Mouse (Mus musculus) G1E-ER4 (cell line): ENCODE data around the gene Bcl2a1b. TPM values are rescaled to one million over a fixed set of nuclear protein-coding genes. Genes with fewer than 3 reads are reported as not detected.
"Not testable (repeated sequence)": the region's sequence is repeated elsewhere in the genome, so short reads cannot be mapped to it uniquely, and the experiment has no call there.

Experiments used
- GATA1 ChIP-seq: IDR thresholded peaks from one replicate; pipeline ENCODE4 v1.8.0; 2012; ENCODE audit warnings: low read length, inconsistent platforms
- polyA plus RNA-seq: library from polyadenylated mRNA; stranded (reverse); fragments of >175 nt; gene quantifications from 2 replicates; pipeline ENCODE4 v1.2.3, GENCODE M21; 2012

The Bcl2a1b gene
- not detected in 2 replicates for polyA plus RNA-seq

DNA sequence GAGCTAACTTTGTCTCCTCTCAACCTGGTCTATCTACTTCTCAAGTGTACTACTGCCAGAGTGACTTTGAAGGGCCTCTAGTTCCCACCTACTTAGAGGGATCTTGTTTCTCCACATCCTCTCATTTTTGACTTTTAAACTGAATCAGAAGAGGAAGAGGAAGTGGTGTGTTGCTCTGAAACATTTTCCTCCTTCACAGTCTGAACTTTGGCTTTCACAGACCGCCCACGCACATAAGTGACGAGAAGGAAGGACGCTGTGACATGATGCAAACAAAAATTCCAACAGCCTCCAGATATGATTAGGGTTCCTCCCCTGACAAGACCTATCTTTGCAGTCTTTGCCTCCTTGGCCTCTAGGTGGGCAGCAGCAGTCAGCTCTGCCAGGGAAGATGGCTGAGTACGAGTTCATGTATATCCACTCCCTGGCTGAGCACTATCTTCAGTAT lies at the start of gene Bcl2a1b, which contains the start of gene Gm29094:
Gene Bcl2a1b (plus strand): TSS at position 241 of the 448 bp plus-strand sequence.
Gene Gm29094 (plus strand): TSS at position 411 of the 448 bp plus-strand sequence.
- not testable (repeated sequence) for TF ChIP-seq GATA1

GRCm38 (mm10) chr9:89210353-89211064 lies 11.5 kb downstream of the Bcl2a1b start, which contains the start of gene Mthfs:
Gene Mthfs (plus strand): TSS chr9:89210676.
- not testable (repeated sequence) for TF ChIP-seq GATA1

DNA sequence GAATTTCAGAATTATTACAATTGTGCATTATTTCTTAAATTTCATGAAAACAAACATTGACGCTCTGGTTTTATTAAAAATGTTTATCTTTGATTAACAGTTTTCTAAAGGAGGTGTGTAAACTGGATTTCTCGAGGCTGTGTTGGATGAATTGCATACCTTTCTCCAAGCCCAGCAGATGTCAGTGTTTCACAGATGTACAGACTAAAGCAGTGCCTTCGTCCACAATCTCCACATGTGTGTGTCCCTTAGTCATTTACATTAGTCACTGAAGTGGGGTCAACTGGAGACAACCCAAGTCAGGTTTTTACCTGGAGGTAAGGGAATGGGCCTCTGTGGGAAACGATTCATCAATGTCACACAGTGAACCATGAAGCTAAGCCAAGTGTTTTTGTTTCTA lies 27.1 kb downstream of the Bcl2a1b start:
- TF ChIP-seq GATA1: no peak

GRCm38 (mm10) chr9:89228122-89228521 lies 29.1 kb downstream of the Bcl2a1b start:
- TF ChIP-seq GATA1: no peak

DNA sequence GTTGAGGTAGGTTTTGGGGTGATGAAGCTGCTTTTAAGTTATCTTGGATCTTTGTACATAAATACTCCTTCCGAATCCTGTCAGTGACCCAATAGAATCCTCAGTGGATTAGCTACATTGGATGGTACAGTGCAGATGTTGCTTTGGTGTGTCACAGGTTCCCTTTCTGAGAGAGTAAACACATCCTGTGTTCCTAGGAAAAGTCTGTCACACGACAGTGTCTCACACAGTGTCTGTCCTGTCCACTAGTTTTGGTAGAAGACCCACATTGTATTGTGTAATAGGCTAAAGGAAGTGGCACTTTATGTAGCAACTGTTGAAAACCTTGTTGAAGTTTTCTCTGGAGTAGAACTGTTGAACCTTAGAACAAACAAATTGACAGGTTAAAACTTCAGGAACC lies 54.4 kb downstream of the Bcl2a1b start:
- TF ChIP-seq GATA1: no peak

DNA sequence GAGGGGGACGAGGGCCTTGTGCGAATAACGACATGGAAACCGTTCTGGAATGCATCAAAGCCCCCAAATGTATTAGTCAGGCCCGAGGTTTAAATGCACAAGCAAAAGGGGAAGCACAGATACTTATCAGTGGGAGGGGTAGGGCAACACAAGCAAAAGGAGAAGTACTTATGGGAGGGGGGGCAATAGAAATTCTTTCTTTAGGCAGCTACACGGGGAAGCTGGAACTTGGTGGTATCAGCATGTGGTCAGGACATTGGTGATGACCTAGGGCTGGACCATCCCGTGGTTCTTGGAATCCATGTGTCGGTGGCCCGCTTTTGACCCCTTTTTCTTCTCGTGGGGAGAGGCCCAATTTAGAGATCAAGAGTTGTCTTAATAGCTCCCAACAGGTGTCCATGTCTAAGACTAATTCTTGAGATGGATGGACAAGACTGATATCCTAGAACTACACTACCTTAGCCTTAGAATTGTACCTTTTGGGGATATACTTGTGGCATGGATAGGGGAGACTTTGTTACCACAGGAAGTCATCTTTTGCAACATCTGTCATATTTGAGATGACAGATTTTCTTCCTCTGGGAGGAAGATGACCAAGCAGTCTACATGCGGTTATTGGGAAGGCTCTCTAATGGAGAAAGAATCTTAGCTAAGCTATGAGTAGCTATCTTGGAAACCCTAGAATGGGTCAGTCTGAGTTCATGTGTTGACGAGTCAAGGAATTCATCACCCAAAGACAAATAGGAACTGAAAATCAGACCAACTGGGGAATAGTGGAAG lies 57.7 kb downstream of the Bcl2a1b start:
- TF ChIP-seq GATA1: no peak

Other genes with a start within 250 kb of the Bcl2a1b start
- gene Bcl2a1a, start 242.3 kb upstream of the Bcl2a1b start, polyA plus RNA-seq: not detected in 2 replicates
- gene Trim43b, start 106.4 kb upstream of the Bcl2a1b start, polyA plus RNA-seq: not detected in 2 replicates
- gene Gm29094, start 170 bp downstream of the Bcl2a1b start, polyA plus RNA-seq: not detected in 2 replicates
- 1.9 and 3.7 TPM in 2 replicates for gene Mthfs, start 11.5 kb downstream of the Bcl2a1b start, polyA plus RNA-seq